25 mouse cellular contexts compared by ENCODE assay signal in genomic region chr12:8111484-8111883, GRCm38 (mm10).
DNase-seq lines count a peak whose midpoint lies in the region; TF ChIP-seq lines count a peak whose summit lies in the region.
"Had no signal": no experiment of that assay in that cellular context is flagged by ENCODE, and none has a peak within 500 bp of the region (broad histone marks: within the 10 kb centered on the region; RNA-seq: fewer than 3 reads in every experiment).

No protein-coding gene starts in this region.

- no peaks in the 10 kb centered on the region for H3K4me1 ChIP-seq in lung, adult 2 months (ENCODE audit: control insufficient read depth, insufficient read depth, low read length)
- H3K4me1 ChIP-seq: heart, embryonic 15.5 days; intestine, embryonic 15.5 days had no signal

- TF ChIP-seq POLR2A in lung, adult 2 months (IDR thresholded peaks at IDR 0.05; ENCODE audit: borderline replicate concordance, extremely low read depth, low read depth, low read length): no peak

- peak; percentile 21 to 34 for DNase-seq in cerebellum, postnatal 14 days
- DNase-seq in cerebellum, adult 11-12 months: no peak
- DNase-seq in lung, postnatal 36 days: peak; percentile 3
- no peak for DNase-seq in lung, adult 2 months
- peak; percentile 17 for DNase-seq in adipocyte (ENCODE audit: low spot score)
- DNase-seq in kidney, postnatal 4 days: no peak
- DNase-seq: adrenal gland, postnatal 10 days; adrenal gland, postnatal 36 days; B cell, adult 2 months; cerebellum, adult 11 months; cerebellum, adult 8-10 months; cerebellum, postnatal 25 days; forebrain, postnatal 0 days; gastrocnemius, adult 2 months; gastrocnemius, postnatal 14 days; heart, adult 18-20 months; heart, postnatal 10 days; heart, postnatal 36 days had no signal

- WGBS in lung, adult 2 months: 46% methylated on average over 4 of the region's 4 CpGs

- no peak overlapping the region for H3K4me3 ChIP-seq in lung, adult 2 months (replicated peaks; ENCODE audit: extremely low read depth, low read depth, low read length)
- H3K4me3 ChIP-seq: embryonic facial prominence, embryonic 12.5 days; embryonic facial prominence, embryonic 15.5 days; gastrocnemius, adult 2 months; heart, embryonic 12.5 days; heart, embryonic 15.5 days; hindbrain, embryonic 10.5 days; hindbrain, embryonic 13.5 days; intestine, embryonic 15.5 days had no signal

- no peak for TF ChIP-seq CTCF in lung, adult 2 months (IDR thresholded peaks at IDR 0.05; ENCODE audit: insufficient read depth, low read length)

Comparison
In these comparisons a context has a peak if more than half of its experiments do, and no peak if none do; other contexts are left out.
1. DNase-seq: peak in cerebellum, postnatal 14 days (2 of 2), lung, postnatal 36 days (single experiment) and adipocyte (single experiment); none in cerebellum, adult 11-12 months (single experiment), lung, adult 2 months (single experiment) and kidney, postnatal 4 days (0 of 2).